Mouse (Mus musculus): ENCODE measurements around the gene Klhdc8b.

The Klhdc8b gene

GRCm38 (mm10) chr9:108461181-108461631, at the start of gene Klhdc8b:
TSS of gene Klhdc8b (minus strand) at chr9:108461581.
- peak; percentile 62 for DNase-seq (ENCODE audit: low read depth, low spot score)

GRCm38 (mm10) chr9:108508776-108509175, 47.4 kb upstream of the Klhdc8b start:
- no peak for DNase-seq (ENCODE audit: low read depth, low spot score)

GRCm38 (mm10) chr9:108507619-108508434, 46.4 kb upstream of the Klhdc8b start, which contains the start of gene Qars:
TSS of gene Qars (plus strand) at chr9:108507706.
- peak; percentile 99 for DNase-seq (ENCODE audit: low read depth, low spot score)

- no peak for DNase-seq (ENCODE audit: low read depth, low spot score)
Measured at GRCm38 (mm10) chr9:108506901-108507300, 45.5 kb upstream of the Klhdc8b start.

- DNase-seq (ENCODE audit: low read depth, low spot score) = no peak
Measured at GRCm38 (mm10) chr9:108499943-108500342, 38.6 kb upstream of the Klhdc8b start.

GRCm38 (mm10) chr9:108499231-108499630, 37.9 kb upstream of the Klhdc8b start:
- DNase-seq (ENCODE audit: low read depth, low spot score) = no peak

- no peak for DNase-seq (ENCODE audit: low read depth, low spot score)
Measured at GRCm38 (mm10) chr9:108494905-108495304, 33.5 kb upstream of the Klhdc8b start.

- no peak for DNase-seq (ENCODE audit: low read depth, low spot score)
Measured at GRCm38 (mm10) chr9:108494146-108494825, 32.9 kb upstream of the Klhdc8b start.

GRCm38 (mm10) chr9:108493246-108493645, 31.9 kb upstream of the Klhdc8b start:
- DNase-seq (ENCODE audit: low read depth, low spot score) = no peak

GRCm38 (mm10) chr9:108492043-108492750, 30.8 kb upstream of the Klhdc8b start:
- peak; percentile 73 for DNase-seq (ENCODE audit: low read depth, low spot score)

- no peak for DNase-seq (ENCODE audit: low read depth, low spot score)
Measured at GRCm38 (mm10) chr9:108491286-108491580, 29.9 kb upstream of the Klhdc8b start.

- peak; percentile 98 for DNase-seq (ENCODE audit: low read depth, low spot score)
Measured at GRCm38 (mm10) chr9:108490559-108491285, 29.3 kb upstream of the Klhdc8b start, which contains the start of gene Usp19. TSS of gene Usp19 (plus strand) at chr9:108490602.

- no peak for DNase-seq (ENCODE audit: low read depth, low spot score)
Measured at GRCm38 (mm10) chr9:108489702-108490558, 28.5 kb upstream of the Klhdc8b start.

GRCm38 (mm10) chr9:108489215-108489614, 27.8 kb upstream of the Klhdc8b start:
- no peak for DNase-seq (ENCODE audit: low read depth, low spot score)

GRCm38 (mm10) chr9:108488403-108488802, 27.0 kb upstream of the Klhdc8b start:
- peak; percentile 39 for DNase-seq (ENCODE audit: low read depth, low spot score)

GRCm38 (mm10) chr9:108486973-108487530, 25.7 kb upstream of the Klhdc8b start:
- no peak for DNase-seq (ENCODE audit: low read depth, low spot score)

GRCm38 (mm10) chr9:108485301-108485875, 24.0 kb upstream of the Klhdc8b start:
- DNase-seq (ENCODE audit: low read depth, low spot score) = no peak

- no peak for DNase-seq (ENCODE audit: low read depth, low spot score)
Measured at GRCm38 (mm10) chr9:108484021-108484420, 22.6 kb upstream of the Klhdc8b start.

- no peak for DNase-seq (ENCODE audit: low read depth, low spot score)
Measured at GRCm38 (mm10) chr9:108483051-108483790, 21.8 kb upstream of the Klhdc8b start.
